Mouse (Mus musculus) intestine, postnatal 0 days (tissue): ENCODE measurements around the gene Hamp2. TPM values are rescaled to one million over a fixed set of nuclear protein-coding genes. Genes with fewer than 3 reads are reported as not detected.
"Not testable (repeated sequence)": the region's sequence is repeated elsewhere in the genome, so short reads cannot be mapped to it uniquely, and the experiment has no call there.

Experiments used
- ATAC-seq: fragments of 200-750 bp; cut with Nextera tagmentation; 2 replicates; pipeline ENCODE4 v1.8.0; 2017; ENCODE audit warnings: mild to moderate bottlenecking, moderate TSS enrichment, moderate library complexity
- H3K27ac ChIP-seq: fragments of 300-500 bp; sonication (generic); 2 replicates; pipeline ENCODE4 v1.5.1; 2014; ENCODE audit warnings: mild to moderate bottlenecking, low read depth, low read length, moderate library complexity
- H3K27me3 ChIP-seq: fragments of 300-500 bp; sonication (generic); replicated peaks from 2 replicates; pipeline ENCODE4 v1.6.1; 2014; ENCODE audit warnings: low read length, mixed read lengths; ENCODE audit not compliant: control insufficient read depth, insufficient read depth
- H3K36me3 ChIP-seq: fragments of 300-500 bp; sonication (generic); 2 replicates; pipeline ENCODE4 v1.6.1; 2014; ENCODE audit warnings: mild to moderate bottlenecking, moderate library complexity; ENCODE audit not compliant: control insufficient read depth, insufficient read depth
- H3K4me1 ChIP-seq: fragments of 300-500 bp; sonication (generic); replicated peaks from 2 replicates; pipeline ENCODE4 v1.6.1; 2014; ENCODE audit warnings: antibody characterized with exemption, low read length, mixed read lengths; ENCODE audit not compliant: control insufficient read depth, insufficient read depth
- H3K4me2 ChIP-seq: fragments of 300-500 bp; sonication (generic); replicated peaks from 2 replicates; pipeline ENCODE4 v1.6.1; 2014; ENCODE audit warnings: low read depth, mild to moderate bottlenecking, moderate library complexity
- H3K4me3 ChIP-seq: fragments of 300-500 bp; sonication (generic); 2 replicates; pipeline ENCODE4 v1.5.1; 2014; ENCODE audit warnings: low read depth, low read length
- H3K9ac ChIP-seq: fragments of 300-500 bp; sonication (generic); 2 replicates; pipeline ENCODE4 v1.6.1; 2014; ENCODE audit warnings: mild to moderate bottlenecking, low read depth, low read length
- H3K9me3 ChIP-seq: fragments of 300-500 bp; sonication (generic); 2 replicates; pipeline ENCODE4 v1.6.1; 2016; ENCODE audit warnings: mixed run types; ENCODE audit not compliant: control insufficient read depth
- CTCF ChIP-seq: sonication (generic); IDR thresholded peaks from 2 replicates; pipeline ENCODE4 v1.5.1; 2016; ENCODE audit warnings: low read depth, mild to moderate bottlenecking, control low read depth, antibody characterized with exemption, moderate library complexity
- WGBS: fragments of 180-500 bp; shearing (Covaris S2); extraction: QIAGEN DNeasy Blood & Tissue Kit; methylation state at CpG from one replicate; pipeline ENCODE4 v1.1.7; 2014; 5-methylcytosine and 5-hydroxymethylcytosine counted together
- polyA plus RNA-seq: library from polyadenylated mRNA; unstranded; fragments of >200 nt; fragmentation: Nextera tagmentation; extraction: Ambion mirVana; gene quantifications from 2 replicates; pipeline ENCODE4 v1.2.1, GENCODE M21; 2015

The Hamp2 gene
- polyA plus RNA-seq, 1 experiment from 2014 or later: not detected

DNA sequence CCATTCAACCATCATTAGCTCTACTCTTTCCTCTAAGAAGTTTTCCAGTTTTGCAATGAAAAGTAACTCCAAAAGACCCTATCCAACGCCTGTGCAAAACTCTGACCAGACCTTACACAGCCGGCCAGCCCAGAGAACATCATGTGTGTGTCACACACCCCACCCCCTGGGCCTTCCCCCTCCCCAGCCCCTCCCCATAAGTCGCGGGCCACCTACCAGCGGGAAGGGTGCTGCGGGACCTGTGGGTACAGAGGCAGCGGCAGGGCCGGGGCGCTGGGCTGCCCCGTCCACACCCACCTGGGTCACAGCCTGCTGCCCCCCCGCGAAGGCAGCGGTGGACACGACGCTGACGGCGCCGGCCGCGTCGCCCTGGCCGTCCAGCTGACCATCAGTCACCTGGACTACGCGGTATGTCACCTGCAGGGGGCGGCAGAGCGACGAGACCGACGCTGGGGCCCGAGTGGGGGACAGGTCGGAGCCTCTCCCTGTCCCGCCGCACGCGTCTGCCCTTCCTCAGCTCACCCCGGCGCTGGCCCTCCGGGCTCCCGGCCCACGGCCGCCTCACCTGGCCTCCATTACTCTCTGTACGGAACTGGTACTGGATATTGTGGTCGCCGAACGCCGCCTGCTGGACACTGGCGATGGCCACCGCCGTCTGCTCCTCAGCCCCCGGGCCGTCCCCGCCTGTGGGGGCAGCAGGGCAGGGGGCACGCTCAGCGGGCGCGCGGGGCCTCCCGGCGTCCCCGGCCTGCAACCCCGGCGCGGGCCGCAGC is 31.3 kb upstream of the Hamp2 start:
- H3K27me3 ChIP-seq: no peaks in the 10 kb centered on the region
- no peaks in the 10 kb centered on the region for H3K9me3 ChIP-seq
- H3K27ac ChIP-seq: peak overlapping the region; percentile 99
- H3K9ac ChIP-seq: peak overlapping the region; percentile 100
- peak; percentile 95 for TF ChIP-seq CTCF
- peak; percentile 66 for ATAC-seq
- peak overlapping the region; percentile 92 for H3K4me3 ChIP-seq
- peaks cover 4% of the 10 kb centered on the region; the same call in 1 of the 2 replicates for H3K4me1 ChIP-seq
- under 1% methylated on average over 57 of the region's 64 CpGs for WGBS
- H3K36me3 ChIP-seq: peaks cover 55% of the 10 kb centered on the region
- H3K4me2 ChIP-seq: peak overlapping the region; percentile 92

DNA sequence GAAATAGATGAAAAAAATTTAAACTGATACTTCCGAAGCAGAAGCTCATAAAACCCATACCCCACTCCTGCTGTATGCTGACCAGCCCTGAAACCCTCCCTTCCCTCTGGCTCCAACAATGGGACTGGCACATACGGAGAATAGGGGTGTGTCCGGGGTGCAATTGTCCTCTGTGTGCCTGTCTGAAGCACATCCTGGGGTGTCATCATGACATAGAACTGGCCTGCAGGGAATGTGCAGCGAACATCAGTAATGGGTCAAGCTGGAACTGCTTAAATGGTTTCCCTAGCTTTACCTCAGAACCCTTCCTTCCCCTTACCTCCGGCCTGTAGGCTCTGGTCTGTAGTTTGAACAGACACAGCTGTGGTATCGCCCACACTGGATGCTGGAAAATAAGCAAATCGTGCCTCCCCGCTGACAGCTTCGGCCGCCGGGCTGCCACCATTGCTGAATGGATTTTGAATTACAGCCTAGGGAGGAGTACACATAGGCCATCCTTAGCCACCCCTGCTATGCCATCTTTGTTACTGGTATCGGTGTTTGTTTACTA is 30.6 kb upstream of the Hamp2 start:
- Histone ChIP-seq H3K9ac (no peak overlapping the region), H3K4me3 (peak overlapping the region; percentile 92), H3K9me3 (no peaks in the 10 kb centered on the region), H3K27me3 (no peaks in the 10 kb centered on the region), H3K4me2 (peak overlapping the region; percentile 92), H3K4me1 (peaks cover 4% of the 10 kb centered on the region; the same call in 1 of the 2 replicates), H3K27ac (no peak overlapping the region), H3K36me3 (peaks cover 56% of the 10 kb centered on the region)
- ATAC-seq: no peak
- no peak for TF ChIP-seq CTCF
- 81% methylated on average over 12 of the region's 12 CpGs for WGBS

DNA sequence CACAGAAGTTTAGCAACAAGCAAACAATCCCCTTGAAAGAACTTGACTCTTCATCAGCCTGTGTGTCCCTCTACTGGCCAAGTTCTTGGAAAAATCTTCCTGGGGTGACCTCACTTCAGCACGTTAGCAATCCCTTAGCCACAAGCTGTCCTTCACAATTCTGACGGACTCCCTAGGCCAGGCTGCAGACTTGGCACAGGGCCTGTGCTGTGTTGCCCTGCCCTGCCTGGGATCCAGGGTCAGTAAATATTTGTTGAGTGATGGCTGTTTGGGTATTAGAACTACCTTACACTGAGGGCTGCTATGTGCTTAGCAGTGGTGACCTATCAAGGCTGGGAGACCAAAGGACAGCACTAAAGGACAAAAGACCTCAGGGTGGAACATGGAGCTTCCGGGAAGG is 29.6 kb upstream of the Hamp2 start:
- no peak overlapping the region for H3K4me2 ChIP-seq
- H3K27ac ChIP-seq: no peak overlapping the region
- no peak overlapping the region for H3K9ac ChIP-seq
- peak; percentile 14; the same call in 1 of the 2 replicates for TF ChIP-seq CTCF
- H3K9me3 ChIP-seq: no peaks in the 10 kb centered on the region
- no peak for ATAC-seq
- peaks cover 4% of the 10 kb centered on the region; the same call in 1 of the 2 replicates for H3K4me1 ChIP-seq
- H3K4me3 ChIP-seq: no peak overlapping the region
- peaks cover 54% of the 10 kb centered on the region for H3K36me3 ChIP-seq
- WGBS: 75% methylated on average over 3 of the region's 3 CpGs
- no peaks in the 10 kb centered on the region for H3K27me3 ChIP-seq

DNA sequence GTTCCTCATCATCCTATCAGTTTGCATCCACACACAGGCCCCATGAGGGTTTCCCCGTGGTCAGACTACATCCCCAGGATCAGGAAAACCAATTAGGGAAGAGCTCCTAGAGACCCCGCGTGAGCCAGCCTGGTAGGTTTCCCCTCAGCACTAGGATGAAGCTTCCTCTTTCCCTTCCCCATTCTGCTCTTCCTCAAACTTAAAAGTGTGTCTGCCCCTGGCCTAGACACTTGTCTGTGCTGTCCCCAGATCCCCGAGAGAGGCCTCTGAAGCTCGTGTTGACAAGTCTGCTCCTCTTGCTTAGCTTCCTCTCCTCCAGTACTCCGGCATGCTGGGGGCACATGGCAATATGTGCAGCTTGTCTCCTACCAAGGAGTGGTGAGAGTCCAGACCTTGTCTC is 29.0 kb upstream of the Hamp2 start:
- no peak overlapping the region for H3K4me2 ChIP-seq
- H3K4me1 ChIP-seq: peaks cover 2% of the 10 kb centered on the region; the same call in 1 of the 2 replicates
- H3K27ac ChIP-seq: no peak overlapping the region
- H3K27me3 ChIP-seq: no peaks in the 10 kb centered on the region
- no peaks in the 10 kb centered on the region for H3K9me3 ChIP-seq
- TF ChIP-seq CTCF: no peak
- ATAC-seq: no peak
- 85% methylated on average over 6 of the region's 6 CpGs for WGBS
- no peak overlapping the region for H3K9ac ChIP-seq
- peaks cover 52% of the 10 kb centered on the region for H3K36me3 ChIP-seq
- no peak overlapping the region for H3K4me3 ChIP-seq

DNA sequence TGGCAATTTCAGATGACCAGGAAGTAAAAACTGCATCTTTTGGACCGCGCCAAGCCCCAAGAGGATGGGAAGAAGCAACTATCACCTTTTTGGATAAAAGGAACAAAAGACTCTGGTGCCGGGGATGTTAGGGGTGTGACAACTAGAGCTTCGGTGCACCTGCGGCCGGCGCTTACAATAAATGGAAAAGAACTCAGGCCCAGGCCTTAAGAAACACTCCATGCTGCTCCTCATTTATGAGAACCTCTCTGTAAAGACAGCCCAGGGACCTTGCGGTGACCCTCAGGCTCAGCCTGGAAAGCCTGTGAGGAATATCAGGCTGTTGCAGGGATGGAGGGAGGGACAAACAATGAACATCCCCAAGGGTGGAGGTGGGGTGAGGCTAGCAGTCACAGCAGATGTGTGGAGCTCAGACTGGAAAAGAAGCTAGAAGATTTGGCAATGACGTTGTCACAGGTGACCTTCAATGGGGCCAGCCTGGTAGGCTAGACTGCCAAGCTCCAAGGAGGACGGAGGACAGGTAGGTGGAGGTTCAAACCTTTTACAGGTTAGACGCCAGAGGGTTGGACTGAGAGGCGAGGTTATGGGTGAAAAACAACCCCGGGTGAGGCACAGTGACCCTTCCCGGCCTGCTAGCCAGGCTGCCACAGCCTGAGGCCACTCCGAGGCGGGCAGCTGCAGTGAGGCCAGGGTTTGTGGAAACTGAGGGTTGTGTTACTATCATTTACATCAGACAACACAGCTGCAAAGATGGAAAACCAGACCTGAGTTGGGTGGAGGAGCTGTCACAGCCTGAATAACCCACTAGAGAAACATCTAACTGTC is 28.2 kb upstream of the Hamp2 start:
- H3K27ac ChIP-seq: no peak overlapping the region
- no peak for TF ChIP-seq CTCF
- no peak overlapping the region for H3K9ac ChIP-seq
- H3K9me3 ChIP-seq: no peaks in the 10 kb centered on the region
- no peak overlapping the region for H3K4me3 ChIP-seq
- no peaks in the 10 kb centered on the region for H3K4me1 ChIP-seq
- no peak for ATAC-seq
- no peaks in the 10 kb centered on the region for H3K27me3 ChIP-seq
- 95% methylated on average over 16 of the region's 16 CpGs for WGBS
- no peak overlapping the region for H3K4me2 ChIP-seq
- H3K36me3 ChIP-seq: peaks cover 48% of the 10 kb centered on the region

DNA sequence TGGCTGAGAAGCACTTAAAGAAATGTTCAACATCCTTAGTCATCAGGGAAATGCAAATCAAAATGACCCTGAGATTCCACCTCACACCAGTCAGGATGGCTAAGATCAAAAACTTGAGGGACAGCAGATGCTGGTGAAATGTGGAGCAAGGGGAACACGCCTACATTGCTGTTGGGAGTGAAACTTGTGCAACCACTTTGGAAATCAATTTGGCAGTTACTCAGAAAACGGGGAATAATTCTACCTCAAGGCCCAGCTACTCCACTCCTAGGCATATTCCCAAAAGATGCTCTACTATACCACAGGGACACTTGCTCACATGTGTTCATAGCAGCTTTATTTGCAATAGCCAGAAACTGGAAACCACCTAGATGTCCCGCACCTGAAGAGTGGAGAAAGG is 25.4 kb upstream of the Hamp2 start:
- not testable (repeated sequence) for H3K4me2 ChIP-seq
- WGBS: 85% methylated on average over 3 of the region's 3 CpGs

More for the DNA sequence above, 25.4 kb upstream of the Hamp2 start:
- H3K9me3 ChIP-seq, ATAC-seq, H3K9ac ChIP-seq, H3K4me1 ChIP-seq, H3K27me3 ChIP-seq, H3K27ac ChIP-seq, H3K4me3 ChIP-seq: not testable (repeated sequence)
- peaks cover 55% of the 10 kb centered on the region for H3K36me3 ChIP-seq
